ENCODE assay signal across 7 mouse cellular contexts in the genomic region with DNA sequence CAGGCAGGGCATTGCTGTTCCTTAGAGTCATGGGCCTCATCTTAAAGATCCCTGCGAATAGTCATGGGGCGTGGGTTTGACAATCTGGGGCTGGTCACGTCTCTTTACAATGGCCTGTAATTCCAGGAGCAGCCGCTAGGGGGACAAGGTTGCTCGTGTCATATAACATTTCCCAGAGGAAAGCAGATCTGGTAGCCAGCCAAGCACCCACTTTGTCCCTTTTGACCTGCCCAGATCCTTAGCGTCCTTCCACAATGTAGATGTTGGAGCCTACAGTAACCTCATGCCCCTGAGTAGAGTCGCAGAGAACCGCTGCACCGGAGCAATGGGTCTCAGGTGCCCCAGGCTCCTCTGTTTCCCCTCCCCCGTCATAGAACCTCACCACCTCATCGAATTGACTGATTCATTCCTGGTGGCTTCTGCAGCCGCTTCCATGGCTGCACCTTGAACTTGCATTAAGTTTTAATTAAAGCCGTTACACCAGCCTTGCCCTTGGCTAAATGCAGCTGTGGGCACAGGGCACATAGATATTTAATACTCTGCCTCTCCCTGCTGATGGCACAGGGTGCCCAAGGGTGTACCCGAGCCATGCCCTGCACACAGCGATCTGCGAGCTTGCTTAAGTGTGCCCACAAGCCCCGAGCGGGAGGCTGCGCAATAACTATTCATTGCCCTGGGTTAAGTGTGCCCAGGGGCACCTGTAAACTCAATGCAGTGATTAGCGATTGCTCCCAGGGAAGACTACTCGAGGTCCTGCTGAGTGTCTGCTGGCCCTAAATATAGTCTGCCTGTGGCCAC. TPM values are rescaled to one million over a fixed set of nuclear protein-coding genes. Genes with fewer than 3 reads are reported as not detected.
A peak's percentile ranks its signal among the peaks of the same experiment; 100 is the strongest.
DNase-seq lines count a peak whose midpoint lies in the region; ATAC-seq lines count a peak whose summit lies in the region.

No protein-coding gene starts in this region.

- H3K9me3 ChIP-seq in forebrain, embryonic 16.5 days (ENCODE audit: control insufficient read depth, low read length) = no peaks in the 10 kb centered on the region
- no peaks in the 10 kb centered on the region for H3K9me3 ChIP-seq in hindbrain, embryonic 12.5 days (replicated peaks)

- 0 out of 2 replicates have a peak, but pooled peaks have one; percentile 18 for ATAC-seq in forebrain, embryonic 16.5 days
- ATAC-seq in hindbrain, embryonic 12.5 days (ENCODE audit: low FRiP score) = no peak

- no peak overlapping the region for H3K9ac ChIP-seq in forebrain, embryonic 16.5 days (replicated peaks; ENCODE audit: low read depth, low read length)
- no peak overlapping the region for H3K9ac ChIP-seq in hindbrain, embryonic 12.5 days

- no peak overlapping the region for H3K27ac ChIP-seq in forebrain, embryonic 16.5 days (ENCODE audit: low read length)
- H3K27ac ChIP-seq in hindbrain, embryonic 12.5 days = no peak overlapping the region

- DNase-seq in T-cell, adult 2 months (ENCODE audit: low spot score) = peak; percentile 53
- DNase-seq in cerebellum, adult 18-20 months = peak; percentile 68 to 74
- peak; percentile 68 to 70 for DNase-seq in layer of hippocampus, postnatal 10 days (ENCODE audit: low spot score in 2 of 2)
- DNase-seq in lung, postnatal 25 days (ENCODE audit: low spot score) = peak; percentile 73
- DNase-seq in retina, postnatal 7 days (ENCODE audit: low read depth, low spot score) = peak; percentile 65

- H3K4me2 ChIP-seq in forebrain, embryonic 16.5 days (ENCODE audit: low read length) = peak overlapping the region; percentile 30
- peak overlapping the region; percentile 34 for H3K4me2 ChIP-seq in hindbrain, embryonic 12.5 days (replicated peaks)

- H3K4me1 ChIP-seq in forebrain, embryonic 16.5 days (replicated peaks; ENCODE audit: control insufficient read depth, insufficient read depth, low read length) = peaks cover 2% of the 10 kb centered on the region; the same call in 1 of the 2 replicates
- H3K4me1 ChIP-seq in hindbrain, embryonic 12.5 days = peaks cover 18% of the 10 kb centered on the region

- no peak overlapping the region for H3K4me3 ChIP-seq in forebrain, embryonic 16.5 days (replicated peaks; ENCODE audit: low read length)
- H3K4me3 ChIP-seq in hindbrain, embryonic 12.5 days = no peak overlapping the region

- H3K27me3 ChIP-seq in forebrain, embryonic 16.5 days (replicated peaks; ENCODE audit: control insufficient read depth, insufficient read depth, low read length) = no peaks in the 10 kb centered on the region
- peaks cover 8% of the 10 kb centered on the region; the same call in 1 of the 2 replicates for H3K27me3 ChIP-seq in hindbrain, embryonic 12.5 days

- no peaks in the 10 kb centered on the region for H3K36me3 ChIP-seq in forebrain, embryonic 16.5 days (ENCODE audit: control insufficient read depth, insufficient read depth)
- H3K36me3 ChIP-seq in hindbrain, embryonic 12.5 days = no peaks in the 10 kb centered on the region

- WGBS in forebrain, embryonic 16.5 days = 40% methylated on average over 21 of the region's 21 CpGs
- WGBS in hindbrain, embryonic 12.5 days = 33% methylated on average over 21 of the region's 21 CpGs

RNA-seq across cellular contexts. Expression of gene Gm572, which starts 19.2 kb away (rescaled TPM):
- polyA plus RNA-seq in forebrain, embryonic 16.5 days (2015; fragmentation: Nextera tagmentation; extraction: Ambion mirVana) = not detected in 2 replicates
- polyA plus RNA-seq in hindbrain, embryonic 12.5 days (2016; fragmentation: Nextera tagmentation; extraction: Ambion mirVana) = not detected in 2 replicates
- total RNA-seq in layer of hippocampus, postnatal 10 days (2021) = not detected

RNA-seq across cellular contexts. Expression of gene Tardbp, which starts 35.5 kb away (rescaled TPM):
- polyA plus RNA-seq in forebrain, embryonic 16.5 days (2015; fragmentation: Nextera tagmentation; extraction: Ambion mirVana) = 277 and 319 TPM in 2 replicates
- 333 and 353 TPM in 2 replicates for polyA plus RNA-seq in hindbrain, embryonic 12.5 days (2016; fragmentation: Nextera tagmentation; extraction: Ambion mirVana)
- 100 to 1,000 TPM; 199 to 221 TPM for total RNA-seq in layer of hippocampus, postnatal 10 days (2021)
